Mouse (Mus musculus) thymus, adult 2 months (tissue): Measurements from ENCODE around the gene Tomm40l.

Experiments used
- CTCF ChIP-seq: fragments of 200-500 bp; IDR thresholded peaks from 2 replicates; pipeline ENCODE4 v1.5.1; 2012; ENCODE audit warnings: mild to moderate bottlenecking, control low read depth, low read length, moderate library complexity, borderline replicate concordance; ENCODE audit not compliant: control insufficient read depth, poor library complexity, insufficient read depth; ENCODE audit errors: extremely low read depth
- POLR2A ChIP-seq: fragments of 200-500 bp; IDR thresholded peaks from 2 replicates; pipeline ENCODE4 v1.6.1; 2012; ENCODE audit warnings: mild to moderate bottlenecking, low read length, control low read depth, moderate library complexity; ENCODE audit not compliant: control insufficient read depth, poor library complexity, insufficient read depth; ENCODE audit errors: extremely low read depth

DNA sequence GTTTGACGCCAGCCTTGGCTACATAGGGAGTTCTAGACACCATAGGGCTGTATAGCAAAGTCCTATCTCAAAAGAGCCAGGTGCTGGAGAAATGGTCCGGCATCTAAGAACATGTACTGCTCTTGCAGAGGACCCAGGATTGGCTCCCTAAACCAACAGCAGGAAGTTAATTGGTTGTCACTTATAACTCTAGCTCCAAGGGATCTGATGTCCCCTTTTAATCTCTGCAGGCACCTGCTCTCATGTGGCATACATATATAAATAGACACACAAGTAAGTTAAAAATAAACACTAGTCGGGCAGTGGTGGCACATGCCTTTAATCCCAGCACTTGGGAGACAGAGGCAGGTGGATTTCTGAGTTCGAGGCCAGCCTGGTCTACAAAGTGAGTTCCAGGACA, 13.5 kb upstream of the Tomm40l start:
- TF ChIP-seq CTCF (no peak), POLR2A (no peak)
